Mouse (Mus musculus): ENCODE measurements around the gene Olfr772. TPM values are rescaled to one million over a fixed set of nuclear protein-coding genes. Genes with fewer than 3 reads are reported as not detected.

The Olfr772 gene
- polyA plus RNA-seq (2017; shearing (Covaris generic)), result not detected

DNA sequence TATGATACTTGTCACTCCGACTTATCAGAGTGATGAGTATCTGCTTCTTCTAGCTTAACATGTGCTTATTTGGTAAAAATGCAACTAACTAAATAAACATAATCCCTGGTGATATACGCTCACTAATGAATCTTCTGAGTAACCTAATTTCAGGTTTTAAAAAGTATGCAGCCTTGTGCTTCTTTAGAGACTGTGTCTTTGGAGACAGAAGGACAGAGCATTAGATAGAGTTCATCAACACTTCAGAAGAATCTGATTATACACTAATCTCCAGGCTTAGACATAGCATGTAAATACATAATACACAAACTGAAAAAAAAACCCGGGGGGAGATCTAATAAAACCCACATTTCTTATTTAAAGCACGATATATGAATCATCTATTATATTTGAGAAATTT lies at the start of gene Olfr772:
Olfr772 (minus strand) TSS at position 101 of the 400 bp plus-strand sequence.

GRCm38 (mm10) chr10:129187319-129187718 lies 9.6 kb upstream of the Olfr772 start, which contains the start of gene Olfr773:
Gene Olfr773, minus strand, starts transcription at chr10:129187419.

DNA sequence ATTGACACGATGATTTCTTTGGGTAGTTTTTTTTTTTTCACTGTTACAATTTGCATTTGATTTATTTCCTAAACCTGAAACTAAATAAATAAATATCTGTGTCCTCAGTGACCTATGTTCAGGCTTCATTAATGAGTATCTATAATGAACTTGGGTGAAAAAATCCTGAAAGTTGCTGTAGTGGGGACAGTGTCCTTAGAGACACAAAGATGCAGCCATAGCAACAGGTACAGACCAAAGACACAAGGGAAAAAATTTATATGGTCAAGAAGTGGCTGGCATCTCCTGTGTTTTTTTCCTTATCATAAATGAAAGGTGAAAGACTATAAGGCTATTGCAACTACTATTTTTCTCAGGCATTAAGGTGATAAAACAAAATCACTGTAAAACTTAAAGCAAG lies 13.1 kb downstream of the Olfr772 start, which contains the start of gene Olfr771:
Olfr771 (minus strand) TSS at position 101 of the 400 bp plus-strand sequence.

DNA sequence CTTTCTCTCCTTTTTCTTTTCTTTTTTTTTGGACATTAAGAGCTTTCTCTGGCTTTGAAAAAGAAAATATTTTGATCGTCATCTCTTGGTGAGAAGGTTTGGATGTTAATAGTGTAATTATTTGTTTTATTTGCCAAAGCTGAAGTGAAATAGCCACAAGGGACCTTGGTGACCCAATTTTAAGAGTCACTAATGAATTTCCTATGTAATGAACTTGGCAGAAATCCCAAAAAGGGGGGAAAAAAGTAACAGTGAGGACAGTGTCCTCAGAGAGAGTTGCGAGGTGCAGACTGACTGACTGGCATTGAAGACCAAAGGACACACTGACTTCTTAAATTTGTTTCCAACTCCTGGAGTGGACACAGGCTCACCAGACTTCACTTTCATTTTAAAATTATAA lies 38.8 kb downstream of the Olfr772 start, which contains the start of gene Olfr770:
Olfr770 (minus strand) TSS at position 101 of the 400 bp plus-strand sequence.

Other genes with a start within 250 kb of the Olfr772 start
- gene Itga7, start 244.1 kb downstream of the Olfr772 start, polyA plus RNA-seq (2017; shearing (Covaris generic)), result 8.8 TPM
- gene Mettl7b, start 216.9 kb downstream of the Olfr772 start, polyA plus RNA-seq (2017; shearing (Covaris generic)), result not detected
- 0.12 TPM for gene Olfr9, start 188.5 kb downstream of the Olfr772 start, polyA plus RNA-seq (2017; shearing (Covaris generic))
- not detected for gene Olfr763, start 167.1 kb downstream of the Olfr772 start, polyA plus RNA-seq (2017; shearing (Covaris generic))
- gene Olfr764-ps1, start 138.0 kb downstream of the Olfr772 start, polyA plus RNA-seq (2017; shearing (Covaris generic)), result not detected
- not detected for gene Olfr765, start 127.9 kb downstream of the Olfr772 start, polyA plus RNA-seq (2017; shearing (Covaris generic))
- gene Olfr766-ps1, start 108.9 kb downstream of the Olfr772 start, polyA plus RNA-seq (2017; shearing (Covaris generic)), result not detected
- not detected for gene Olfr767, start 95.0 kb downstream of the Olfr772 start, polyA plus RNA-seq (2017; shearing (Covaris generic))
- gene Olfr768, start 78.5 kb downstream of the Olfr772 start, polyA plus RNA-seq (2017; shearing (Covaris generic)), result not detected
- gene Olfr769, start 60.1 kb downstream of the Olfr772 start, polyA plus RNA-seq (2017; shearing (Covaris generic)), result not detected
- not detected for gene Olfr770, start 38.9 kb downstream of the Olfr772 start, polyA plus RNA-seq (2017; shearing (Covaris generic))
- not detected for gene Olfr771, start 13.2 kb downstream of the Olfr772 start, polyA plus RNA-seq (2017; shearing (Covaris generic))
- gene Olfr773, start 9.5 kb upstream of the Olfr772 start, polyA plus RNA-seq (2017; shearing (Covaris generic)), result not detected
- not detected for gene Olfr774, start 58.3 kb upstream of the Olfr772 start, polyA plus RNA-seq (2017; shearing (Covaris generic))
- not detected for gene Olfr775, start 70.5 kb upstream of the Olfr772 start, polyA plus RNA-seq (2017; shearing (Covaris generic))
- not detected for gene Olfr776, start 81.2 kb upstream of the Olfr772 start, polyA plus RNA-seq (2017; shearing (Covaris generic))
- gene Olfr777, start 93.6 kb upstream of the Olfr772 start, polyA plus RNA-seq (2017; shearing (Covaris generic)), result not detected
- not detected for gene Olfr780, start 140.2 kb upstream of the Olfr772 start, polyA plus RNA-seq (2017; shearing (Covaris generic))
- not detected for gene Olfr781, start 150.9 kb upstream of the Olfr772 start, polyA plus RNA-seq (2017; shearing (Covaris generic))
- not detected for gene Olfr782, start 170.9 kb upstream of the Olfr772 start, polyA plus RNA-seq (2017; shearing (Covaris generic))
- gene Olfr784, start 206.2 kb upstream of the Olfr772 start, polyA plus RNA-seq (2017; shearing (Covaris generic)), result not detected
- gene Olfr785, start 227.5 kb upstream of the Olfr772 start, polyA plus RNA-seq (2017; shearing (Covaris generic)), result not detected
- not detected for gene Olfr786, start 249.4 kb upstream of the Olfr772 start, polyA plus RNA-seq (2017; shearing (Covaris generic))